Mouse (Mus musculus) stomach, embryonic 16.5 days (tissue): ENCODE measurements around the gene Plppr2. TPM values are rescaled to one million over a fixed set of nuclear protein-coding genes. Genes with fewer than 3 reads are reported as not detected.

Source experiments
- ATAC-seq: fragments of 200-750 bp; cut with Nextera tagmentation; 2 replicates; pipeline ENCODE4 v1.8.0; 2017; ENCODE audit warnings: moderate number of reproducible peaks, moderate TSS enrichment; ENCODE audit not compliant: insufficient read depth, low FRiP score
- H3K27ac ChIP-seq: fragments of 300-500 bp; sonication (generic); 2 replicates; pipeline ENCODE4 v1.5.1; 2014; ENCODE audit warnings: low read length
- H3K27me3 ChIP-seq: fragments of 300-500 bp; sonication (generic); 2 replicates; pipeline ENCODE4 v1.6.1; 2014; ENCODE audit warnings: low read length, control low read depth, mixed read lengths; ENCODE audit not compliant: control insufficient read depth, insufficient read depth
- H3K36me3 ChIP-seq: fragments of 300-500 bp; sonication (generic); 2 replicates; pipeline ENCODE4 v1.6.1; 2014; ENCODE audit warnings: low read length; ENCODE audit not compliant: control insufficient read depth, insufficient read depth
- H3K4me1 ChIP-seq: fragments of 300-500 bp; sonication (generic); 2 replicates; pipeline ENCODE4 v1.6.1; 2014; ENCODE audit warnings: low read length, control low read depth, mixed read lengths; ENCODE audit not compliant: control insufficient read depth, insufficient read depth
- H3K4me2 ChIP-seq: fragments of 300-500 bp; sonication (generic); 2 replicates; pipeline ENCODE4 v1.6.1; 2014; ENCODE audit warnings: low read depth, low read length, mixed read lengths
- H3K4me3 ChIP-seq: fragments of 300-500 bp; sonication (generic); replicated peaks from 2 replicates; pipeline ENCODE4 v1.5.1; 2014; ENCODE audit warnings: mild to moderate bottlenecking, low read length
- H3K9ac ChIP-seq: fragments of 300-500 bp; sonication (generic); 2 replicates; pipeline ENCODE4 v1.6.1; 2014; ENCODE audit warnings: low read length
- H3K9me3 ChIP-seq: fragments of 300-500 bp; sonication (generic); replicated peaks from 2 replicates; pipeline ENCODE4 v1.6.1; 2016; ENCODE audit warnings: low read length, control low read depth; ENCODE audit not compliant: control insufficient read depth
- WGBS: fragments of 180-500 bp; shearing (Covaris S2); extraction: QIAGEN DNeasy Blood & Tissue Kit; methylation state at CpG from one replicate; pipeline ENCODE4 v1.1.7; 2014; 5-methylcytosine and 5-hydroxymethylcytosine counted together
- polyA plus RNA-seq: library from polyadenylated mRNA; unstranded; fragments of >200 nt; fragmentation: Nextera tagmentation; extraction: Ambion mirVana; gene quantifications from 2 replicates; pipeline ENCODE4 v1.2.1, GENCODE M21; 2015

Plppr2 gene
- polyA plus RNA-seq, 1 experiment from 2014 or later = 6.9 TPM

- no peaks in the 10 kb centered on the region for H3K9me3 ChIP-seq
- H3K9ac ChIP-seq = peak within 1 kb of the TSS; percentile 88
- H3K4me1 ChIP-seq = no peaks in the 10 kb centered on the region
- ATAC-seq = peak; percentile 94
- H3K27ac ChIP-seq = peak within 1 kb of the TSS; percentile 97
- no peaks in the 10 kb centered on the region for H3K27me3 ChIP-seq
- H3K4me3 ChIP-seq = peak within 1 kb of the TSS; percentile 79
- no peaks in the 10 kb centered on the region for H3K36me3 ChIP-seq
- H3K4me2 ChIP-seq = peak within 1 kb of the TSS; percentile 91
- under 1% methylated on average over 34 of the region's 36 CpGs for WGBS
These were observed 18.7 kb upstream of the Plppr2 start, which contains the start of gene Rab3d for GRCm38 (mm10) chr9:21918035-21918592. TSS of gene Rab3d (minus strand) at chr9:21918192.

- Histone ChIP-seq H3K4me1 (peaks cover 7% of the 10 kb centered on the region), H3K27ac (peak overlapping the region; percentile 58), H3K27me3 (no peaks in the 10 kb centered on the region), H3K36me3 (no peaks in the 10 kb centered on the region), H3K9ac (no peak overlapping the region), H3K4me2 (peak overlapping the region; percentile 91), H3K4me3 (peak overlapping the region; percentile 79), H3K9me3 (no peaks in the 10 kb centered on the region)
- 20% methylated on average over 5 of the region's 5 CpGs for WGBS
- no peak for ATAC-seq
These were observed 18.0 kb upstream of the Plppr2 start for GRCm38 (mm10) chr9:21918692-21919384.

- Histone ChIP-seq H3K4me1 (peaks cover 28% of the 10 kb centered on the region), H3K9ac (no peak overlapping the region), H3K27ac (peak overlapping the region; percentile 88), H3K4me2 (no peak overlapping the region), H3K4me3 (no peak overlapping the region), H3K36me3 (no peaks in the 10 kb centered on the region), H3K27me3 (no peaks in the 10 kb centered on the region), H3K9me3 (no peaks in the 10 kb centered on the region)
- WGBS = 92% methylated on average over 4 of the region's 4 CpGs
- no peak for ATAC-seq
These were observed 13.8 kb upstream of the Plppr2 start for GRCm38 (mm10) chr9:21923036-21923435.

GRCm38 (mm10) chr9:21923490-21924098 is 13.2 kb upstream of the Plppr2 start:
- Histone ChIP-seq H3K4me2 (no peak overlapping the region), H3K27ac (peak overlapping the region; percentile 88), H3K4me1 (peaks cover 28% of the 10 kb centered on the region), H3K4me3 (no peak overlapping the region), H3K27me3 (no peaks in the 10 kb centered on the region), H3K36me3 (no peaks in the 10 kb centered on the region), H3K9ac (no peak overlapping the region; the same call in 1 of the 2 replicates), H3K9me3 (no peaks in the 10 kb centered on the region)
- ATAC-seq = no peak
- WGBS = 29% methylated on average over 3 of the region's 3 CpGs

- 31% methylated on average over 6 of the region's 6 CpGs for WGBS
These were observed 12.7 kb upstream of the Plppr2 start for GRCm38 (mm10) chr9:21924099-21924493.

GRCm38 (mm10) chr9:21925034-21925433 is 11.8 kb upstream of the Plppr2 start:
- H3K4me2 ChIP-seq = no peak overlapping the region
- H3K9me3 ChIP-seq = no peaks in the 10 kb centered on the region
- 91% methylated on average over 3 of the region's 3 CpGs for WGBS
- no peak overlapping the region for H3K9ac ChIP-seq
- peaks cover 28% of the 10 kb centered on the region for H3K4me1 ChIP-seq
- H3K4me3 ChIP-seq = no peak overlapping the region
- H3K36me3 ChIP-seq = no peaks in the 10 kb centered on the region
- no peak overlapping the region for H3K27ac ChIP-seq
- no peaks in the 10 kb centered on the region for H3K27me3 ChIP-seq
- no peak for ATAC-seq

More at GRCm38 (mm10) chr9:21924099-21924493, 12.7 kb upstream of the Plppr2 start:
- Histone ChIP-seq H3K9ac (no peak overlapping the region), H3K4me3 (no peak overlapping the region), H3K27me3 (no peaks in the 10 kb centered on the region), H3K4me2 (no peak overlapping the region), H3K36me3 (no peaks in the 10 kb centered on the region), H3K4me1 (peaks cover 28% of the 10 kb centered on the region), H3K27ac (peak overlapping the region; percentile 88), H3K9me3 (no peaks in the 10 kb centered on the region)
- ATAC-seq = peak; percentile 84

GRCm38 (mm10) chr9:21925506-21925905 is 11.3 kb upstream of the Plppr2 start:
- Histone ChIP-seq H3K4me3 (no peak overlapping the region), H3K36me3 (no peaks in the 10 kb centered on the region), H3K9ac (no peak overlapping the region), H3K9me3 (no peaks in the 10 kb centered on the region), H3K4me2 (no peak overlapping the region), H3K4me1 (peaks cover 28% of the 10 kb centered on the region), H3K27me3 (no peaks in the 10 kb centered on the region), H3K27ac (no peak overlapping the region)
- no peak for ATAC-seq
- WGBS = 98% methylated on average over 1 of the region's 1 CpGs

- H3K4me1 ChIP-seq = peaks cover 28% of the 10 kb centered on the region
- peak overlapping the region; percentile 78 for H3K9ac ChIP-seq
- H3K4me2 ChIP-seq = peak overlapping the region; percentile 76
- 68% methylated on average over 6 of the region's 6 CpGs for WGBS
- ATAC-seq = no peak
- H3K27ac ChIP-seq = peak overlapping the region; percentile 87; the same call in 1 of the 2 replicates
- no peaks in the 10 kb centered on the region for H3K36me3 ChIP-seq
- H3K27me3 ChIP-seq = no peaks in the 10 kb centered on the region
- no peaks in the 10 kb centered on the region for H3K9me3 ChIP-seq
- H3K4me3 ChIP-seq = peak overlapping the region; percentile 71
These were observed 10.7 kb upstream of the Plppr2 start for GRCm38 (mm10) chr9:21926155-21926554.

- peak overlapping the region; percentile 78 for H3K9ac ChIP-seq
- H3K27me3 ChIP-seq = no peaks in the 10 kb centered on the region
- H3K4me2 ChIP-seq = peak overlapping the region; percentile 76
- no peaks in the 10 kb centered on the region for H3K36me3 ChIP-seq
- ATAC-seq = no peak
- peak overlapping the region; percentile 87 for H3K27ac ChIP-seq
- H3K4me1 ChIP-seq = peaks cover 28% of the 10 kb centered on the region
- H3K9me3 ChIP-seq = no peaks in the 10 kb centered on the region
- WGBS = 3% methylated on average over 6 of the region's 6 CpGs
- H3K4me3 ChIP-seq = peak overlapping the region; percentile 71
These were observed 10.0 kb upstream of the Plppr2 start for GRCm38 (mm10) chr9:21926784-21927183.
